Mouse (Mus musculus) neural tube, embryonic 15.5 days (tissue): Measurements from ENCODE around the gene Rnf152. TPM values are rescaled to one million over a fixed set of nuclear protein-coding genes. Genes with fewer than 3 reads are reported as not detected.
A peak's percentile ranks its signal among the peaks of the same experiment; 100 is the strongest.

ENCODE experiments used
- ATAC-seq: fragments of 200-750 bp; cut with Nextera tagmentation; 2 replicates; pipeline ENCODE4 v1.8.0; 2017; ENCODE audit warnings: mild to moderate bottlenecking, moderate TSS enrichment, moderate library complexity; ENCODE audit not compliant: low FRiP score
- H3K27ac ChIP-seq: fragments of 300-500 bp; sonication (generic); replicated peaks from 2 replicates; pipeline ENCODE4 v1.5.1; 2015; ENCODE audit warnings: mild to moderate bottlenecking, inconsistent platforms
- H3K27me3 ChIP-seq: fragments of 300-500 bp; sonication (generic); replicated peaks from 2 replicates; pipeline ENCODE4 v1.6.1; 2015; ENCODE audit warnings: inconsistent platforms
- H3K36me3 ChIP-seq: fragments of 300-500 bp; sonication (generic); 2 replicates; pipeline ENCODE4 v1.6.1; 2015; ENCODE audit warnings: inconsistent platforms
- H3K4me1 ChIP-seq: fragments of 300-500 bp; sonication (generic); 2 replicates; pipeline ENCODE4 v1.6.1; 2015; ENCODE audit warnings: inconsistent platforms
- H3K4me2 ChIP-seq: fragments of 300-500 bp; sonication (generic); 2 replicates; pipeline ENCODE4 v1.6.1; 2015; ENCODE audit warnings: inconsistent platforms, mild to moderate bottlenecking, moderate library complexity
- H3K4me3 ChIP-seq: fragments of 300-500 bp; sonication (generic); replicated peaks from 2 replicates; pipeline ENCODE4 v1.5.1; 2015; ENCODE audit warnings: mild to moderate bottlenecking, inconsistent platforms
- H3K9ac ChIP-seq: fragments of 300-500 bp; sonication (generic); replicated peaks from 2 replicates; pipeline ENCODE4 v1.6.1; 2015; ENCODE audit warnings: mild to moderate bottlenecking, inconsistent platforms
- H3K9me3 ChIP-seq: fragments of 300-500 bp; sonication (generic); replicated peaks from 2 replicates; pipeline ENCODE4 v1.6.1; 2016; ENCODE audit warnings: inconsistent platforms
- WGBS: fragments of 180-500 bp; shearing (Covaris S2); methylation state at CpG from one replicate; pipeline ENCODE4 v1.1.7; 2015; ENCODE audit warnings: mixed read lengths; 5-methylcytosine and 5-hydroxymethylcytosine counted together
- polyA plus RNA-seq: library from polyadenylated mRNA; unstranded; fragments of >200 nt; fragmentation: Nextera tagmentation; extraction: Ambion mirVana; gene quantifications from 2 replicates; pipeline ENCODE4 v1.2.1, GENCODE M21; 2015

The Rnf152 gene
- polyA plus RNA-seq = 20.4 and 24.1 TPM in 2 replicates

DNA sequence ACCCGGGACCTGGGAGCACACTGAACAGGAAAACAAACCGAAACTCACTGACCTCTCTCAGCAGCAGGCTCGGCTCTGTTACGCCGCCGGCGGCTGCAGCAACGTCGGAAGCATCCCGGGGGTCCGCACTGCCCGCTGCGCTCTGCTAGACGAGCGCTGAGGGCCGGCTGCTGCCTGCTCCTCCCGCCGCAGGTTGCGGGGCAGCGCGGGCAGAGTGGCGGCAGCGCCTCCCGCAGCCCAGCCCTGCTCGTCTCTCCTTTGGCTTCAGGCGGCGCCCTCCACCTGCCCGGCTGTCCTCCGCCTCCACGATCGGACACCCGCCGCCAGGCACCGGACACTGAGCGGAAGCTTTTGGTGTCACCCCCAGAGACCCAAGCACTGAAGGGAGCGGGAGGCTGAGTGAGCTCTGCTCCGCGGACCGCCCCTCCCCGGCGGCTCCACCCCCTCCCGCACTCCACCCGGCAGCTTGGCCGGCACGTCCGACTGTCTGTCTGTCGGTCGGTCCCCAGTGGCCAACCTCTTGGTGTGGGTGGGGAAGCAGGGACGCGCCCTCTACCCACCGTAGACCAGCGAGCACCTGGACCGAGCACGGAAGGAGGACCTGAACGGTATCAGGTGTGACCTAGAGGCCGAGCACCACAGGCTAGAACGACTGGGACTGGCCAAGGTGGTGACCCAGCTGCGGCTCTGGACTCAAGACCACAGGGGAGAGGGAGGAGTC, at the start of gene Rnf152:
Gene Rnf152 (minus strand): TSS at position 420 of the 721 bp plus-strand sequence.
- no peaks in the 10 kb centered on the region for H3K27me3 ChIP-seq
- H3K27ac ChIP-seq = peak within 1 kb of the TSS; percentile 86
- peak within 1 kb of the TSS; percentile 86 for H3K4me2 ChIP-seq
- peak within 1 kb of the TSS; percentile 83 for H3K4me3 ChIP-seq
- H3K4me1 ChIP-seq = peaks cover 31% of the 10 kb centered on the region
- peak within 1 kb of the TSS; percentile 81 for H3K9ac ChIP-seq
- no peaks in the 10 kb centered on the region for H3K9me3 ChIP-seq
- WGBS = under 1% methylated on average over 57 of the region's 58 CpGs
- ATAC-seq = peak; percentile 81
- H3K36me3 ChIP-seq = no peaks in the 10 kb centered on the region

DNA sequence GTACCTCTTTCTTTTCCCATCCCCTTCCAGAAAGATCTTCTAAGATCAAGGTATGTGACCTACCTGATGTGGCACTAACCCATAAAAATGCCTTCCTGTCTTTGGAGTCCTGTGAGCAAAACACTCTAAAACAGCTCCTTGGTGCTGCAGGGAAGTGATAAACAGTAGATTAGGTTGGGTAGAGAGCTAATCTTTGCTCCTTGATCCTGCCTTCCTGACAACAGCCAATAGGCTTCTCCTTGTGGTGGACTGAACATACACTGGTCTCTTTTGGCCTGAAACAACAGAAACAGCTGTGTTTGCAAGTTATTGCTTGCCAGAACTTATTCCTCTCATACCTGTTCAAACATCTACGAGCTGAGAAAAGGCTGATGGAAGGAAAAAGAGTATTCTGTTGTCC, 46.3 kb upstream of the Rnf152 start:
- H3K9ac ChIP-seq = no peak overlapping the region
- no peaks in the 10 kb centered on the region for H3K27me3 ChIP-seq
- H3K4me2 ChIP-seq = no peak overlapping the region
- H3K9me3 ChIP-seq = no peaks in the 10 kb centered on the region
- 73% methylated on average over 1 of the region's 1 CpGs for WGBS
- ATAC-seq = no peak
- no peaks in the 10 kb centered on the region for H3K4me1 ChIP-seq
- H3K27ac ChIP-seq = no peak overlapping the region
- H3K36me3 ChIP-seq = no peaks in the 10 kb centered on the region
- no peak overlapping the region for H3K4me3 ChIP-seq

DNA sequence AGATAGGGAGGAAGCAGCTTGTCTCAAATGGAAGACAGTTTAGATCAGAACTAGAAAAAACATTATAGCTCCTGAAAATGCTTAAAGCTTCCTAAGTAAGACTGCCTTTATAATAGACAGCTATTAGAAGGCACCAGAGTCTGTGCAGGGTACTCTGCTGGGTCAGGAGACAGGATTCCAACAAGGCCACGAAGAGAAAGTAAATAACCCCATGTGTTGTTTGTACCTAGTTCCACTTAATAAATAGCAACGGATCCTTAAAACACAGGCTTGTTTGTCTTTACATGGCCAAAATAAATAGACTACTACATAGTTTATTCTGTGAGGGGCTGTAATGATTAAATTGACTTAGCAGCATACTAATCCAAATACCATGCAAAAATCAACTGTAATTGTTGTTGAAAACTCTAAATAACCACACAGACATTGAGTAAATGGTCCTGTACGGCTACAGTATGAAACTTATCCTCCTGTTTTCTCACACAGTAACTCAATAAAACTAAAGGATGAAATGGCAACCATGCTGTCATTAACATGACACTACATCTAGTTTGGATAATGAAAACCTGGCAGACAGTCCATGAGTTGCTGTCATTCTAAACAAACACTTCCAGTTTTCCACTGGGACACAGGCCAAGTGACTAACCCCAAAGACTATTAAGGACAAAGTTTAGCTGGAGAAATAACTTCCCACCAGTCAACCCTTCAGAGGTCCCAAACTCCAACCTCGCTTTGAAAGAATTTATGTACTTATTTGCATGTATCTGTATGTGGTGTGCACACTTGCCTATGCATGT, 27.8 kb upstream of the Rnf152 start:
- Histone ChIP-seq H3K27ac (no peak overlapping the region), H3K9ac (no peak overlapping the region), H3K36me3 (no peaks in the 10 kb centered on the region), H3K9me3 (no peaks in the 10 kb centered on the region), H3K4me1 (no peaks in the 10 kb centered on the region), H3K4me3 (no peak overlapping the region), H3K27me3 (no peaks in the 10 kb centered on the region), H3K4me2 (no peak overlapping the region)
- ATAC-seq = no peak
- WGBS = 75% methylated on average over 4 of the region's 4 CpGs

DNA sequence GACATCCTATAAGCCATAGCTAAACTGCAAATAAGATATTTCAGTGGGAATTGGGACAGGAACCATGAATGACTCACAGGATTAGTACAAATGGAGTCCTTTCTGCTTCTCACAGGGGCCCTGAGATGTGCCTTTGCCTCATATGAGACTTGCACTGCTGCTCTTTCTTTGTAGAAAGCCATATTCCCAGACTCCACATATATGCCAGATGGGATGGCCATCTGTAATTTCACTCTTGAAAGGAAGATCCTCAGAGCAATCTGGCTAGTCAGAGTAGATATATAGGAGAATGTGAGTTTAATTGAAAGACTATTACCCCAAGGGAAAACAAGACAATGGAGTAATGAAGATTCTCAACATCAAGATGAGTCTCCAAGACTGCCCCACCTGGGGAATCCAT, 21.0 kb upstream of the Rnf152 start:
- Histone ChIP-seq H3K27ac (no peak overlapping the region), H3K4me1 (no peaks in the 10 kb centered on the region), H3K36me3 (no peaks in the 10 kb centered on the region), H3K4me2 (no peak overlapping the region), H3K9me3 (no peaks in the 10 kb centered on the region), H3K4me3 (no peak overlapping the region), H3K9ac (no peak overlapping the region), H3K27me3 (no peaks in the 10 kb centered on the region)
- no peak for ATAC-seq

DNA sequence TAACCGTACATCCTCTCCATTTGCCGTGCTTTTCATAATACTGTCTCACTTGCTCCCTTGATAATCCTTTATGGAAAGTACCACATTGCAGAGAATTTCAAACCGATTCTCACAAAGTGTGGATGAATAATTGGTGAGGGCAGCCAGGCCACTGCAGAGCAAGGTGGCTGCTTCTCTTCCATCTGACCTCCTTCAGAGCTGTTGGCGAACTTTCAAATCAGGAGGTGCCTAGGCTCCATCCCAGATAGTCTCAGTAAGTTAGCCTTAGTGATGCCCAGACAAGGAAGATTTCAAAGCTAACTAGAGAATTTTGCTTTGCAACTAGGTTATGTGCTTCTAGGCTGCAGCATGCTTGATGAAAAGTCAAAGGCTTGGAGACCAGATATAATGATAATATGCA, 18.1 kb upstream of the Rnf152 start:
- H3K27me3 ChIP-seq = no peaks in the 10 kb centered on the region
- no peak overlapping the region for H3K9ac ChIP-seq
- ATAC-seq = no peak
- no peaks in the 10 kb centered on the region for H3K9me3 ChIP-seq
- no peak overlapping the region for H3K4me2 ChIP-seq
- no peaks in the 10 kb centered on the region for H3K36me3 ChIP-seq
- H3K4me3 ChIP-seq = no peak overlapping the region
- no peak overlapping the region for H3K27ac ChIP-seq
- WGBS = 82% methylated on average over 4 of the region's 4 CpGs
- no peaks in the 10 kb centered on the region for H3K4me1 ChIP-seq

DNA sequence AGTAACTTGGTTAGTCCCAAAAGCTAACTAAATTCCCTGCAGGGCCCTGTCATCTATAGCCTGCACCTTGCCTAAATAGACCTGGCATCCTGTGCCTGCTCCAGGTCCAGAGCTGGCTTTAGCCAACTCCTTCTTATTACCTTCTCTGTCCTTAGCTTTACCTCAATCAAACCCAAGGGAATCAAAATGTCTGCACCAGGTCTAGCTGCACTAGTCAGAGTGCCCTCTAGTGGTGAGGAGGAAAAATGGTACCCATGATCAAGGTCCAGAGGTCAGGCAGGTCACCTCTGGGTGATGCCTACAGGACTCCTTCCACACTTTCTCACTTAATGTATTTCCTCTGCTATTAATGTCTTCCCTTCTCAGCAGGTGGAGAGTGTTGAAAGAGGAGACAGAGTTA, 6.2 kb upstream of the Rnf152 start:
- H3K36me3 ChIP-seq = no peaks in the 10 kb centered on the region
- H3K9me3 ChIP-seq = no peaks in the 10 kb centered on the region
- peaks cover 5% of the 10 kb centered on the region; the same call in 1 of the 2 replicates for H3K4me1 ChIP-seq
- no peaks in the 10 kb centered on the region for H3K27me3 ChIP-seq
- no peak overlapping the region for H3K27ac ChIP-seq
- ATAC-seq = no peak
- no peak overlapping the region for H3K4me3 ChIP-seq
- no peak overlapping the region for H3K9ac ChIP-seq
- no peak overlapping the region for H3K4me2 ChIP-seq

DNA sequence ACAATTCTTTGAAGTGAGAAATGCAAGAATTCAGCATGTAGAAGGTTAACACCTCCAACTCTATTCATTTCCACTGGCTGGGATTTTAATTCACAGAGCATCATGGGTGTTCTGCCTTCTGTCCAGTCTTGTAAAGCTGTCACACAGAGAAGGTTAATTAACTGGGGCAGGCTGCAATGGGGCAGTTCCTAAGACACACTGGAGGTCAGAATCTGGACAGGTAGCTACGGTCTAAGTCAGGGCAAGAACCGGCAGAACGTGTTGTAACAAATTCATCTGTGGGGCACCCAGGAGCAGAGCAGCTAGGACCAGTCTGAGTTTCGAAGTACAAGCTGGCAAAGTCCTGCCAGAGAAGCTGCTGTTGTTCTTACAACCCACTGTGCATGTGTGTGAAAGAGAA, 2.4 kb upstream of the Rnf152 start:
- no peak overlapping the region for H3K4me2 ChIP-seq
- no peaks in the 10 kb centered on the region for H3K27me3 ChIP-seq
- no peaks in the 10 kb centered on the region for H3K9me3 ChIP-seq
- H3K36me3 ChIP-seq = no peaks in the 10 kb centered on the region
- no peak for ATAC-seq
- WGBS = 71% methylated on average over 4 of the region's 4 CpGs
- no peak overlapping the region for H3K9ac ChIP-seq
- H3K4me3 ChIP-seq = no peak overlapping the region
- H3K27ac ChIP-seq = no peak overlapping the region
- peaks cover 20% of the 10 kb centered on the region for H3K4me1 ChIP-seq

DNA sequence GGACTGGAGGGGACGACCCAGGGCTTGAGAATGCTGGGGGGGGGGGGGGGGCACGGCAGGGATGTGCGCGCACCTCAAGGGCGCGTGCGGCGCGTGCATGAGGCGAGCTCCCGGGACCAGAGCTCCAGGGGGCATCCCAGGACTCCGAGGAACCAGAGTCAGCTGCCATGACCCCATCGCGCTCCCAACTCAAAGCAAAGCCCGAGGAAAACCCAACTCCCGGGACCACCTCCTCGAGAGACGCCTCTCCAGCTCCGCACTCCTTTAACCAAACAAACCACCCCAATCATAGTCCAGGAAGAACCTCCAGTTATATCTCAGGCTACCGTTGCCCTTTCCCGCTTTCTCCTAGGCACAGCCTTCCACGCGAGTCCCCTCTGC, 610 bp downstream of the Rnf152 start:
- no peaks in the 10 kb centered on the region for H3K36me3 ChIP-seq
- 0% methylated on average over 14 of the region's 23 CpGs for WGBS
- peak overlapping the region; percentile 86 for H3K4me2 ChIP-seq
- peak overlapping the region; percentile 81 for H3K9ac ChIP-seq
- no peaks in the 10 kb centered on the region for H3K27me3 ChIP-seq
- peak overlapping the region; percentile 83 for H3K4me3 ChIP-seq
- H3K27ac ChIP-seq = peak overlapping the region; percentile 86
- peak; percentile 72 for ATAC-seq
- H3K4me1 ChIP-seq = peaks cover 31% of the 10 kb centered on the region
- H3K9me3 ChIP-seq = no peaks in the 10 kb centered on the region

DNA sequence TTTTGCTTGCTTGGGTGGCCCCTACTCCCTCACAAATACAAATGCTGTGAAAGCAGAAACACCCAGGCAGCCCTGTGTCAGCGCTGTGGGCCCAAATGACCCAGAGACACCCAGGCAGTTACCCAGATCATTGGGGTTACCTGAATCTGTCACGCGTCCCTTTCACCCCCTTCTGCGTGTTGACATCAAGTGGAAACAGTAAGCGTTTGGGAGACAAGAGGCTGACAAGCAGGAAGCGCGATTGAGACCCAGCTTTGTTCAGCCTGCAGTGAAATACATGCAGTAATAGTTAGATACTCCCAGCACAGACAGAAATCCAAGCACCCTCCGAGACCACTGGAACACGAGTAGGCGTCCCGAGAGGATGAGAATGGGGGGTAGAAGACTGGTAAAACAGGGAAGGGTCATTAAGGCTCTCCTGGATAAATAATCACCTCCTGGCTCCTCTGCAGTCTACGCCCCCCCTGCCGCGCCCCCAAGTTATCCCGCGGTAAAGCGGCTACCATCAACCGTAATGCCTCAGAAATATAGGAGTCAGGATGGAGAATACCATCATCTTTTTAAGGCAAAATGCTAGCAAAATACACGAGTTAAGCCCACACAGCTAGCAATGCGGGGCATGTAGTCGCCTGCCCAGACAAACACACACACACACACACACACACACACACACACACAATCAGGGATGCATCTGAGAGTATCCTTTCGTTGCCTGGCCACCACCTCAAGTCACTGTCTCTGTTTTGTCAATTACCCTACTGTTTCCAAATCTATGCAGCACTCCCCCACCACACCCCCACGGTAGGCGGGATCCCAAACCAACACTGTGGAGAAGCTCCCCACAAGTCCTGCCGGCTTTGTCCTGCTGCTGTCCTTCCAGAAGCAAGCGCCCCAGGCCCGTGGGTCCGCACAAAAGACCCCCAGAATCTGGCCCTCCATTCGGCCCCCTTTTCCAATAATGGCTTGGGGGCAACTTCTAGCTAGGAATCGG, 1.3 kb downstream of the Rnf152 start:
- 4% methylated on average over 30 of the region's 30 CpGs for WGBS
- H3K4me2 ChIP-seq = peak overlapping the region; percentile 86
- ATAC-seq = peak; percentile 70
- no peaks in the 10 kb centered on the region for H3K9me3 ChIP-seq
- H3K4me1 ChIP-seq = peaks cover 31% of the 10 kb centered on the region
- peak overlapping the region; percentile 86 for H3K27ac ChIP-seq
- H3K9ac ChIP-seq = peak overlapping the region; percentile 81
- peak overlapping the region; percentile 83 for H3K4me3 ChIP-seq
- no peaks in the 10 kb centered on the region for H3K27me3 ChIP-seq
- H3K36me3 ChIP-seq = no peaks in the 10 kb centered on the region

DNA sequence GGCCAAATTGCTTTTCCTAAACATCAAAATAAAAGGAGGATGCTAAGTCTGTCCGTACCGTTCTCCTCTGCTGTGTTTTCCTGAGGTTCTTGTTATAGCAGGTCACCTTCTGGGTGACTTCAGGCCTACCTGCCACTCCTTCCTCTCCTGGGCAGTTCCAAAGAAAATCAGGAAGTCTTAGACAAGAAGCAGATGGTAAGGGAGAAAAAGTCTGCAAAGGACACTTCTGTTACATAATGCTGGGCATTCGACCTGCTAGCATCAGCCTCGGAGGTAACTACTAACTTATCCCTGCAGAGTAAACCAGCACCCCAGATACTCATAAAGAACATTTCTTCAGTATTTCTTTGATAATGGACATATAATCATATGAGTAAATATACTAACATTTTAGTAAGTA, 4.7 kb downstream of the Rnf152 start:
- Histone ChIP-seq H3K9me3 (no peaks in the 10 kb centered on the region), H3K27me3 (no peaks in the 10 kb centered on the region), H3K9ac (no peak overlapping the region), H3K4me1 (peaks cover 20% of the 10 kb centered on the region), H3K27ac (no peak overlapping the region), H3K4me3 (no peak overlapping the region), H3K4me2 (no peak overlapping the region), H3K36me3 (no peaks in the 10 kb centered on the region)
- no peak for ATAC-seq
- WGBS = 91% methylated on average over 4 of the region's 4 CpGs

DNA sequence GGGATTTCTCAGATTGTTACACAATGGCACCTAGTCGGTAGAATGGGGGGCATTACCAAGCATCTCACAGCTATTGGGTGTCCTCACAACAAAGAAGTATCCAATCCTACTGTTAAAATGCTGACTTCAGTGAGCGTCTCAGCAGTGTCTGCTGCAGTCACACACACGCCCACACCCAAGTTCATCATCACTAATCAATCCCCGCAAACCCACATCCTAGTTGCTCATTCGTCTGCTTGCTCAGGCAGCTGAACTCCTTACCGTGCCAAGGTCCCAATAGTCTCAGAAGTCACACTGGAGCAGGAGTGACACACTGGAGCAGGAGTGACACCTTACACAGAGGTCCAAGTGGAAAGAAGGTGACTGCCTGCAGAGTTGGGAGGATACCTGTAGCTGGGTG, 14.2 kb downstream of the Rnf152 start:
- no peak overlapping the region for H3K9ac ChIP-seq
- no peaks in the 10 kb centered on the region for H3K27me3 ChIP-seq
- ATAC-seq = no peak
- no peaks in the 10 kb centered on the region for H3K9me3 ChIP-seq
- no peak overlapping the region for H3K4me2 ChIP-seq
- H3K27ac ChIP-seq = no peak overlapping the region
- peaks cover 3% of the 10 kb centered on the region; the same call in 1 of the 2 replicates for H3K36me3 ChIP-seq
- no peaks in the 10 kb centered on the region for H3K4me1 ChIP-seq
- no peak overlapping the region for H3K4me3 ChIP-seq
- WGBS = 90% methylated on average over 6 of the region's 6 CpGs
